Mouse (Mus musculus) stomach, embryonic 16.5 days (tissue): ENCODE results near the gene Apc2. TPM values are rescaled to one million over a fixed set of nuclear protein-coding genes. Genes with fewer than 3 reads are reported as not detected.

ENCODE experiments used
- ATAC-seq: fragments of 200-750 bp; cut with Nextera tagmentation; 2 replicates; pipeline ENCODE4 v1.8.0; 2017; ENCODE audit warnings: moderate number of reproducible peaks, moderate TSS enrichment; ENCODE audit not compliant: insufficient read depth, low FRiP score
- H3K27ac ChIP-seq: fragments of 300-500 bp; sonication (generic); 2 replicates; pipeline ENCODE4 v1.5.1; 2014; ENCODE audit warnings: low read length
- H3K27me3 ChIP-seq: fragments of 300-500 bp; sonication (generic); 2 replicates; pipeline ENCODE4 v1.6.1; 2014; ENCODE audit warnings: low read length, control low read depth, mixed read lengths; ENCODE audit not compliant: control insufficient read depth, insufficient read depth
- H3K36me3 ChIP-seq: fragments of 300-500 bp; sonication (generic); 2 replicates; pipeline ENCODE4 v1.6.1; 2014; ENCODE audit warnings: low read length; ENCODE audit not compliant: control insufficient read depth, insufficient read depth
- H3K4me1 ChIP-seq: fragments of 300-500 bp; sonication (generic); 2 replicates; pipeline ENCODE4 v1.6.1; 2014; ENCODE audit warnings: low read length, control low read depth, mixed read lengths; ENCODE audit not compliant: control insufficient read depth, insufficient read depth
- H3K4me2 ChIP-seq: fragments of 300-500 bp; sonication (generic); 2 replicates; pipeline ENCODE4 v1.6.1; 2014; ENCODE audit warnings: low read depth, low read length, mixed read lengths
- H3K4me3 ChIP-seq: fragments of 300-500 bp; sonication (generic); replicated peaks from 2 replicates; pipeline ENCODE4 v1.5.1; 2014; ENCODE audit warnings: mild to moderate bottlenecking, low read length
- H3K9ac ChIP-seq: fragments of 300-500 bp; sonication (generic); 2 replicates; pipeline ENCODE4 v1.6.1; 2014; ENCODE audit warnings: low read length
- H3K9me3 ChIP-seq: fragments of 300-500 bp; sonication (generic); replicated peaks from 2 replicates; pipeline ENCODE4 v1.6.1; 2016; ENCODE audit warnings: low read length, control low read depth; ENCODE audit not compliant: control insufficient read depth
- WGBS: fragments of 180-500 bp; shearing (Covaris S2); extraction: QIAGEN DNeasy Blood & Tissue Kit; methylation state at CpG from one replicate; pipeline ENCODE4 v1.1.7; 2014; 5-methylcytosine and 5-hydroxymethylcytosine counted together
- polyA plus RNA-seq: library from polyadenylated mRNA; unstranded; fragments of >200 nt; fragmentation: Nextera tagmentation; extraction: Ambion mirVana; gene quantifications from 2 replicates; pipeline ENCODE4 v1.2.1, GENCODE M21; 2015

Gene Apc2
- polyA plus RNA-seq, 1 experiment from 2014 or later, result 4.3 TPM

DNA sequence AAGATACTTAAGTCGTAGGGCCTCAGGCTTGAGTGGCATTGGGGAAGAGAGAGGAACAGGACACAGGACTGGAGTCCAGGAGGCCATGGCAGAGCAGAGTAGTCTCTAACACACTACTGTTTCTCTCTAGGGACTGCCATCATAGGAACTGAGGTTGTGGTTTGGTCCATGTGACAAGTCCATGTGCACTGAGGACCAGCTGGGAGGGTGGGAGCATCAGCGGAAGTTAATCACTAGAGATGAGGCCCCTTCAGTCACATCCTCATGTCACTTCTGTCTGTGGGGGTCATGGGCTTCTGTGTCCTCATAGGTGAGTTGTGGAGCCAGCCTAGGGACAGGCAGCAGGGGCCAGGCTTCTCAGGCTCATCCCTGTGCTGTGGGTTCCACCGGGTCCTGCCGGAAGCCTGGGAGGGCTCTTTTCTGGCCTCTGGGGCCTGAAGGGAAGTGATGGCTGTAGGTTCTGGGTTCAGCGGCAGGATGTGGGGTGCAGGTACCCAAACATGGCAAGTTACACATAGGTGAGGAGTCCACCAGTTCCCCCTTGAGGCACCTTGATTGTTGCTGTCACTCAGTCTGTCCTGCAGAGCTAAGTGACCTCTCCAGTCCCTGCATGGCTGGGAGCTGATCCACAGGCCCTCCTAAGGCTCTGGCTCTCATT is 24.5 kb upstream of the Apc2 start:
- Histone ChIP-seq H3K27me3 (no peaks in the 10 kb centered on the region), H3K9ac (0 out of 2 replicates have a peak overlapping the region, but pooled peaks have one; percentile 33), H3K27ac (peak overlapping the region; percentile 38; the same call in 1 of the 2 replicates), H3K9me3 (no peaks in the 10 kb centered on the region), H3K4me1 (peaks cover 30% of the 10 kb centered on the region), H3K36me3 (peaks cover 5% of the 10 kb centered on the region; the same call in 1 of the 2 replicates), H3K4me2 (no peak overlapping the region), H3K4me3 (no peak overlapping the region)
- 62% methylated on average over 5 of the region's 5 CpGs for WGBS
- no peak for ATAC-seq

DNA sequence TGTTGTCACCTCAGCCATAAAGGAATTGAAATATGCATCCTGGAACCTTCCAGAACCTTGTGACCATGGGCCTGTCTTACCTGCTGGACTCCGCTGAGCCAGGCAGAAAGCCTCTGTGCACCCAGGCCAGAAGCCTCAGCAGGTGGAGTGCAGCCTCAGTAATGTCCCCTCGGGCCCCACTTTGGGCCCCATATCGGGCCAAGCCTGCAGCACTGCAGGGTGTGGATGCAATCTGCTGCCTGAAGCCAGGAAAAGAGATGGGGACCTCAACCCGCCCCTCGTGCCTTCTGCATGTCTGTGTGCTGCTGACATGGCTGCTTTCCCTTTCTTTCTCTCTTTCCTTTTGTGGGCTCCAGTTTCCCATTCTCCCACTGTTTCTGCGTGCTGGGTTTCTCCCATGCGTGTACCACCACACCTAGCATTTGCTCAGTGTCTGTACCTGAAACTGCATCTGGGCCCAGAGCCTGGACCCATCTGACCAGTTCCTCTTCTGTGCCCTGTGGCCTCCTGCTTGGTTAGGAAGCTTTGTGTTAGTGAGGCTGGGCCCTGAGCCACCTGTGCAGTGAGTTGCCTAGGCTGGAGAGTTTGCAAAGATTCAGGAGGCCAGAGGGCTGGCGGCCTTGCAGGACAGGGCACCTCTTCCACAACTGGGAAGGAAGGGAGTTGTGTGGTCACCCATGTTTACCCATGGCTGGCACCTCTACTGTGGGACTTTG is 23.7 kb upstream of the Apc2 start:
- peaks cover 23% of the 10 kb centered on the region for H3K4me1 ChIP-seq
- H3K27ac ChIP-seq, result peak overlapping the region; percentile 38
- no peak overlapping the region for H3K9ac ChIP-seq
- no peak overlapping the region for H3K4me2 ChIP-seq
- H3K36me3 ChIP-seq, result peaks cover 6% of the 10 kb centered on the region
- no peak for ATAC-seq
- no peaks in the 10 kb centered on the region for H3K9me3 ChIP-seq
- no peaks in the 10 kb centered on the region for H3K27me3 ChIP-seq
- no peak overlapping the region for H3K4me3 ChIP-seq
- 81% methylated on average over 8 of the region's 8 CpGs for WGBS

DNA sequence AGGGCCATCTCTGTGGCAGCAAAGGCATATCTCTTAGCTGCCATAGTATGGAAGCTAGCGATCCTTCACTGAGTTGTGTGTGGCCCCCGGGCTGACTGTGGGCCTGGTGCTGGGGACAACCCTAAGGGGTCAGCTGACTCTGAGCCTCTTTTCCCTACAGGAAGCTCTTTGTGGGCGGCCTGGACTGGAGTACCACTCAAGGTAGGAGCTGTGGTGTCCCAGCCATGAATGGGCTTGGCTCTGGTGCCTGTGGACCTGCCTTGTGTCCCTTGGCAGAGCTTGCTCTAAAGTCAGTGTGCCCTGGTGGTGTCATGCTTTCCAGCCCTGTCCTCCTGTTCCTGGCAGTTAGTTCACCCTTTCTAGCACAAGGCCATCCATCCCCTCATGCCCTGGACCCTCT is 21.9 kb upstream of the Apc2 start:
- 89% methylated on average over 3 of the region's 3 CpGs for WGBS
- peaks cover 20% of the 10 kb centered on the region for H3K36me3 ChIP-seq
- H3K27me3 ChIP-seq, result no peaks in the 10 kb centered on the region
- H3K9ac ChIP-seq, result no peak overlapping the region
- no peak overlapping the region for H3K4me2 ChIP-seq
- H3K4me3 ChIP-seq, result no peak overlapping the region
- H3K4me1 ChIP-seq, result peaks cover 10% of the 10 kb centered on the region
- no peaks in the 10 kb centered on the region for H3K9me3 ChIP-seq
- ATAC-seq, result no peak
- H3K27ac ChIP-seq, result no peak overlapping the region

DNA sequence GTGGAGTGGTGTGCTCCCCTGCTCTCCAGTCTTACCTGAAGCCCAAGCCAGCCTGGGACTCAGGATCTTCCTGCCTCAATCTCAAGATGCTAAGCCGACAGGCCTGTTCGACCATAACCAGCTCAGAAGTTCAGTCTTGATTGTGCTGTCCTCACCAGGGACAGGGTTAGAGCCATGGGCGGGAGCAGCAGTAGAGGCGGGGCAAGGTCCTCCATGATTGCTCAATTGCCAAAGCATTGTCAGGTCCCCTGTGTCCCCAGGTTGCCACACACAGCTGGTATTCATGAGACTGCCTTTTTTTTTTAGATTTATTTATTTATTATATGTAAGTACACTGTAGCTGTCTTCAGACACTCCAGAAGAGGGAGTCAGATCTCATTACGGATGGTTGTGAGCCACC is 19.5 kb upstream of the Apc2 start:
- Histone ChIP-seq H3K4me3 (no peak overlapping the region), H3K4me1 (peaks cover 3% of the 10 kb centered on the region), H3K36me3 (peaks cover 23% of the 10 kb centered on the region), H3K9me3 (no peaks in the 10 kb centered on the region), H3K9ac (no peak overlapping the region), H3K4me2 (no peak overlapping the region), H3K27ac (no peak overlapping the region; the same call in 1 of the 2 replicates), H3K27me3 (no peaks in the 10 kb centered on the region)
- ATAC-seq, result no peak
- WGBS, result 83% methylated on average over 5 of the region's 5 CpGs

DNA sequence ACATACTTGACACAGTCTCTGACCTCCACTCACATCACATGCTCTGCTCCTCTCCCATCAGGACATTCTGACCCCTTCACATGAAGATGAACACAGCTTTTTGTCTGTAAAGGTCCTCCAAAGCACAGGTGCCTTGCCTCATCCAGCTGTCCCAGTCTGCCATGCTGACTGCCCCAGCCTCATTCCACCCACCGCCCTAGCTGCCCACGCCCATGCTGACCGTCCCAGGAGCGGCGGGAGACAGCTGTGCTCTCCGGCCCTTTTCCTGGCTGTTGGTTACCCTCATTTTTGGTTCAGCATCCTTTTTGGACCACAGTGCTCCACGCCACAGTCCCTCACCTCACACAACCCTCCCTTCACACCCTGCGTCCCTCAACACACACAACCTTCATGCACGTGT is 17.4 kb upstream of the Apc2 start:
- no peak for ATAC-seq
- Histone ChIP-seq H3K4me2 (no peak overlapping the region), H3K4me1 (0 out of 2 replicates have a peak, but pooled peaks cover 3% of the 10 kb centered on the region), H3K9me3 (no peaks in the 10 kb centered on the region), H3K27me3 (no peaks in the 10 kb centered on the region), H3K9ac (no peak overlapping the region), H3K4me3 (no peak overlapping the region), H3K27ac (no peak overlapping the region), H3K36me3 (peaks cover 29% of the 10 kb centered on the region)
- WGBS, result 86% methylated on average over 9 of the region's 9 CpGs

DNA sequence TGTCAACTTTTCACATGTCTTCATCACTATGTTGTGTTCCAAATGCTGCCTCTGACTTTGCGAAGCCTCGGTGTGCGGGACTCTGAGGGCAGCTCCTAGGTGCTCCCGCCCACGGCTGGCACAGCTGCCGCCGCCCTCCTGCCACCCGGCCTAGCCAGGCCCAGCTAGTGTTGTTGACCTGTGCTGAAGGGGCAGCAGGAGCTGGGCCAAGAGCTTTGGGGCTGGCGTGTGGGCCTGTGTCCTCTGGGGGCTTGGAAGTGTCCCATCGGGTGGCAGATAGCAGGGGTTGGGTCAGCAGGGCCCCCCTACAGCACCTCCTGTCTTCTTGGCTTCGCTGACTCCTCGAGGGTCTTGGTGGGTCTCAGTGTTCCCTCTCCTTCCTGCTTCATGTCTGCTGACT is 16.5 kb upstream of the Apc2 start:
- Histone ChIP-seq H3K4me1 (0 out of 2 replicates have a peak, but pooled peaks cover 8% of the 10 kb centered on the region), H3K4me3 (no peak overlapping the region), H3K36me3 (peaks cover 34% of the 10 kb centered on the region), H3K9me3 (no peaks in the 10 kb centered on the region), H3K4me2 (no peak overlapping the region), H3K27me3 (no peaks in the 10 kb centered on the region), H3K27ac (no peak overlapping the region), H3K9ac (no peak overlapping the region)
- WGBS, result 91% methylated on average over 12 of the region's 12 CpGs
- ATAC-seq, result no peak

DNA sequence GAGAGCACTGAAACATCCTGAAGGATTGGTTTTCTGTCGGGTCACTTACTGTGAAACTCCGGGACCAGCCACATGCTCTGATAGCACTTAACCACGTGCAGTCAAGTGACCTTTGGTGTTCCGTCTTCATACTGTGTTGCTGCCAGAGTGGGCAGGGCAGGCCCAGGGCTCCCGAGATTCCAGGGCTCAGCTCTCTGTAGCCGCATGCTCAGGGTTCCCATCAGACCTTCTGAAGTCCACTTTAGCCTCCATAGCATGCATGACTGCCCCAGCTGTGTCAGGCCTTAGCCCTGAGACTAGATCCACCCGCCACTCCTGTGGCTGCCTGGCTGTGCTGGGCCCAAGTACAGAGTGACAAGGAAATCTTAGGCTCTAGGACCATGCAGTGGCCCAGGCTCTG is 14.5 kb upstream of the Apc2 start:
- Histone ChIP-seq H3K27ac (peak overlapping the region; percentile 76), H3K4me2 (no peak overlapping the region), H3K9me3 (no peaks in the 10 kb centered on the region), H3K4me1 (0 out of 2 replicates have a peak, but pooled peaks cover 8% of the 10 kb centered on the region), H3K4me3 (no peak overlapping the region), H3K36me3 (peaks cover 29% of the 10 kb centered on the region), H3K27me3 (no peaks in the 10 kb centered on the region), H3K9ac (no peak overlapping the region)
- 62% methylated on average over 7 of the region's 7 CpGs for WGBS
- ATAC-seq, result no peak

DNA sequence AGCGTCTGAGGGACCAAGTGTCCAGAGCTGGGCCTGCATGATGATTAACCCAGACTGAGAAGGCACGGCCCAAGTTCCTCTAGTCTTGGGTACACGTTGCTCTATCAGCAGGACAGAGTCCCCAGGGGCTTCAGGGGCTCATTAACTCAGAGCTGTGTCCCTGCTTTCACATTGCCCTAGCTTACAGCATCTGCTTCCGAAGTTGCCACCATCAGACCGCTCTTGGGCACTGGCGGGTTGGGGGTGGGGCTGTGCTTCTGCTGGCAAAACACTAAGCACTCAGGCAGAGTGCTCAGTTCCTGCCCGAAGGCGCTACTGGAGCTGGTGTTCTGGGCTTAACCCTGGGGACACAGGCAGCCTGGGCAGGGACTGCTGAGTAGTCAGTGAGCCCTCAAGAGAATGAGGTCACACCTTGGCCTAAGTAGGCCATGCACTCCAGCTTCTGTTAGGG is 13.8 kb upstream of the Apc2 start:
- no peaks in the 10 kb centered on the region for H3K9me3 ChIP-seq
- 0 out of 2 replicates have a peak, but pooled peaks cover 8% of the 10 kb centered on the region for H3K4me1 ChIP-seq
- peaks cover 29% of the 10 kb centered on the region for H3K36me3 ChIP-seq
- H3K4me3 ChIP-seq, result no peak overlapping the region
- no peak for ATAC-seq
- H3K4me2 ChIP-seq, result no peak overlapping the region
- H3K27me3 ChIP-seq, result no peaks in the 10 kb centered on the region
- WGBS, result 70% methylated on average over 8 of the region's 8 CpGs
- no peak overlapping the region for H3K9ac ChIP-seq
- peak overlapping the region; percentile 76 for H3K27ac ChIP-seq
